Mouse (Mus musculus) mesoderm, embryonic 11.5 days (tissue): ENCODE measurements at regions not wholly inside any gene's neighbourhood (a gene's known extent, or its start where the extent isn't known, plus 50 kb on each side); places are given as distances from the start of the nearest gene placed in this dataset.

Experiments used
- DNase-seq: peaks from one replicate; pipeline ENCODE4 v3.0.0-alpha.2; 2012; ENCODE audit warnings: low read depth, low spot score

- DNase-seq: no peak
Observed at GRCm38 (mm10) chr6:32739162-32739745, 151.3 kb upstream of the Plxna4 start.

DNA sequence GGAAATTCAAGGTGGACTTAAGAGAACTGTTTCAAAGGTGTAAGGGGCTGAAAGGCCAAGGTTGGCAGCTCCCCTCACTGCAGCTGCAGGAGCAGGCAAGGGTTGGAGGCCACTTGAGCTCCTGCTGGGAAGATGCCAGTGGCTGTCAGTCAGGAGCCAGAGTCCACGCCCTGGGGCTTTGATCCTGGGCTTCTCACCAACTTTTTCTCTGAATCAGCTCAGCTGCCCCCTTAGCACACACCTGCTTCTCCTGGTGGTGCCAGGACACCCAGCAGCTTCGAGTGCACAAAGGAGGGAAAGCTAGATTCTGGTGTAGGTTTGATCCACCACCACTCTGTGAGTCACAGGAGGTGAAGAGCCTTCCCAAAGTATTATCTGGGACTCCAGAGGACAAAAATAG lies 140.7 kb upstream of the Plxna4 start:
- no peak for DNase-seq

GRCm38 (mm10) chr6:32726571-32726970 lies 138.6 kb upstream of the Plxna4 start:
- DNase-seq: no peak

GRCm38 (mm10) chr6:32717860-32718259 lies 129.9 kb upstream of the Plxna4 start:
- DNase-seq: no peak

- DNase-seq: no peak
Observed at GRCm38 (mm10) chr6:32715137-32715536, 127.1 kb upstream of the Plxna4 start.

DNA sequence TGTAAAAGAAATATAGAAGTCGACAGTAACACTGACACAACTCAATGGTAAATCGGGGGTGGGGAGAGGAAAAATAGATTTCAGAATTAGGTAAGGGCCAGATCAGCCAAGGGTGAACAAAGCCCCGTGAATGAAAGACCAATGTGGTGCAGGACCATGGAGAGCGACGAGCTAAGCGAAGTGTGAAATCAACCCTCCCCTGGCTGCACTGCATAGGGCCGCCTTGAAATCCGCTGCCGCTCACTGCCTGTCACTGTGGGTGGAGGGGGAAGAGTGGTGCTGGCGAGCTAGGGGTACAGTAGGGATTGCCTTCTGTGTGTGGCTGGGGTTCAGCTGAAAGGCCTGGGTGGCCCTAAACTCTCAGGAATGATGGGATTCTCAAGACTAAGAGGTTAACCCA lies 122.2 kb upstream of the Plxna4 start:
- DNase-seq: peak; percentile 83

GRCm38 (mm10) chr6:32709566-32709965 lies 121.6 kb upstream of the Plxna4 start:
- DNase-seq: no peak

GRCm38 (mm10) chr6:32707417-32707816 lies 119.4 kb upstream of the Plxna4 start:
- no peak for DNase-seq

GRCm38 (mm10) chr6:32706376-32706775 lies 118.4 kb upstream of the Plxna4 start:
- peak; percentile 6 for DNase-seq

- no peak for DNase-seq
Observed at GRCm38 (mm10) chr6:32703466-32703865, 115.5 kb upstream of the Plxna4 start.

DNA sequence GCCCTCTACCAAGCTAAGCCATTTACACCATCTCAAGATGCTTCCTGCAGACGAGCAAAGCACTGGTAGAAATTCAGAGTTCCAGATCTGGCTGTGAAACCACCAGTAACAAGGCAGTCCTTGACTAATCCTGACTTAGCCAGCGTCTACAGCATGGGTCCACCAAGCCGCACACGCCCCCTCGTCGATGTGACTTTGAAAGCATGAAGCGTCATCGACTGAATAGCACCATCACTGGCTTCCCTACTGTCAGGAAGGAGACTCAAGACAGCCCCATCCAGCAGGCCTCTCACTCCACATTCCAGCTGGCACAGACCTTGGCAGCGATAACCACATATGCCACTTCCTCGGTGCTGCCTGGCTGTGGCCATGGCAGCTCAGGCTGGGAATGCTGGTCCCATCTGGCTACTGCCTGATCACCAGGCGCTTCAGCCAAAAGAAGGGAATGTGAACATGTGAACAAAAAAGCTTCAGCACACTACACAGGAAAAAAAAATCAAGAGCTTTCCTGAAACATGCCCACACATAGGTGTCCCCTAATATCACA lies 114.3 kb upstream of the Plxna4 start:
- DNase-seq: no peak

GRCm38 (mm10) chr6:32699811-32700210 lies 111.8 kb upstream of the Plxna4 start:
- no peak for DNase-seq

GRCm38 (mm10) chr6:32697771-32698270 lies 109.8 kb upstream of the Plxna4 start:
- no peak for DNase-seq

DNA sequence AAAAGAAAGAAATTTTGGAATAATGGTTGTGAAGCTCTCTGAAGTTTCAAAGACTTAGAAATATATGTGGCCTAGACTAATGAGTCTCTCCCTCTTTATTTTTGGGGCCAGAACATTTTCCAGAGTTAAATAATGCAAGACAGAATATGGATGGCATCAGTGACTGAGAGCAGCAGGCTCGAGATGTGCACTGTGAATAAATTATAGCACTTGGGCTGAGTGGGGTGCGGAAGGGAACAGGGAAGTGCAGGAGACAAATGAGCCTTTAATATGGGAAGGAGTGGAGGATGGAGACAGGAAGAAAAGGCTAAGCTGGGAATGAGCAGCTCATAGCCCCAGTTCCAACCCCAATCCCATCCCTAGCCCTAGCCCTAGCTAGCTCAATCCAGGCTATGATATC lies 108.0 kb upstream of the Plxna4 start:
- no peak for DNase-seq

DNA sequence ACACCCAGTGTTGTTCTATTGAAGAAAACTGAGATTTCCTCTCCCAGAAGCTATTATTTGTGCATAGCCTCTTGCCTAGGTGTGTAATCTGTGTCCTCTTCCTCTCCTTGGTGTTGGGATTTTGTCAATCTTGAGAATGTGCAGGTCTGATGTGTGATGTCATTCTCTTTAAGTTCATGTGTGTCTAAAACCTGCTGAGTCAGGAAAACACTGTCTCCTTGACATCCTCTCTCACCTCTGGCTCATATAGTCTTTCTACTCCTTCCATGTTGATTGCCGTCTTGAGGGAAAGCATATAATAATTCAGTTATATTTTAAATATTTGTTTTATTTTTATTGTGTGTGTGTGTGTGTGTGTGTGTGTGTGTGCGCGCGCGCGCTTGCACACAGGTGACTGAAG lies 84.6 kb upstream of the Plxna4 start:
- DNase-seq: no peak

DNA sequence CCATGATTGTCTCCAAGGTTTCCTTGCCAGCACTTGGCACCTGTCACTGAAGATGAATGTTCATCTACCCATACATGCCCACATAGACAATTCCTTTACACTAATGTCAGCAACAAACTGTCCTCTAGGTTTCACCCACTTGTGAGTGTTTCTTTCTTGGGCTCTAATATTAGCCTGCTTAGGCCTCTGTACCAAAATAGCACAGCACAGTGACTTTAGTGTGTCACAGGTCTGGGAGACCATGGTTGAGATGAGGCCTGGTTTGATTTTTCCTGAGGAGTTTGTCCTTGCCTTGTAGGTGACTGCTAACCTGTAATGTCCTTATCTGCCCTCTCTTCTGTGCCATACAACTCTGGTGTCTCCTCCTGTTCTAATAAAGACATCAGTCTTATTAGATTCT lies 71.8 kb upstream of the Plxna4 start:
- no peak for DNase-seq

GRCm38 (mm10) chr6:32657378-32657777 lies 69.4 kb upstream of the Plxna4 start:
- no peak for DNase-seq

GRCm38 (mm10) chr6:32654188-32654587 lies 66.2 kb upstream of the Plxna4 start:
- DNase-seq: no peak

- DNase-seq: no peak
Observed at GRCm38 (mm10) chr6:32644016-32644415, 56.0 kb upstream of the Plxna4 start.

DNA sequence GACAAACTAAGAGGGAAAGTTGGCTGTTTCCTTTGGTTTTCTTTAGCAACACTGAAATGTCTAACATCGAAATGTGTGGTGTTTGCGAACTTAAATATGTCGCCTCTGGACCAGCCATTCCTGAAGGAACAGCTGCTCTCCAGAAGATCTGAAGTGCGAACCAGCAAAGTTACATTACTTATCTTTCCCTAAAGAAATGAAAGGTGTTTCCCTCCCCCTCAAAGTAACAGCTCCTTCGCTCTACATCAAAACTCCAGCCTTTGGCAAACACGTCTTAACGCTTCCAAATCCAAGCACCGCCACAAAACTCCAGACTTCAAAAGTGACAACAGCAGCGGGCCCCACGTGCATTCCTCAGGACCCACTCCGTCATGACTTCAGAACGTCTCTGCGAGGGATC lies 50.9 kb upstream of the Plxna4 start:
- DNase-seq: no peak
